In the genomic region with DNA sequence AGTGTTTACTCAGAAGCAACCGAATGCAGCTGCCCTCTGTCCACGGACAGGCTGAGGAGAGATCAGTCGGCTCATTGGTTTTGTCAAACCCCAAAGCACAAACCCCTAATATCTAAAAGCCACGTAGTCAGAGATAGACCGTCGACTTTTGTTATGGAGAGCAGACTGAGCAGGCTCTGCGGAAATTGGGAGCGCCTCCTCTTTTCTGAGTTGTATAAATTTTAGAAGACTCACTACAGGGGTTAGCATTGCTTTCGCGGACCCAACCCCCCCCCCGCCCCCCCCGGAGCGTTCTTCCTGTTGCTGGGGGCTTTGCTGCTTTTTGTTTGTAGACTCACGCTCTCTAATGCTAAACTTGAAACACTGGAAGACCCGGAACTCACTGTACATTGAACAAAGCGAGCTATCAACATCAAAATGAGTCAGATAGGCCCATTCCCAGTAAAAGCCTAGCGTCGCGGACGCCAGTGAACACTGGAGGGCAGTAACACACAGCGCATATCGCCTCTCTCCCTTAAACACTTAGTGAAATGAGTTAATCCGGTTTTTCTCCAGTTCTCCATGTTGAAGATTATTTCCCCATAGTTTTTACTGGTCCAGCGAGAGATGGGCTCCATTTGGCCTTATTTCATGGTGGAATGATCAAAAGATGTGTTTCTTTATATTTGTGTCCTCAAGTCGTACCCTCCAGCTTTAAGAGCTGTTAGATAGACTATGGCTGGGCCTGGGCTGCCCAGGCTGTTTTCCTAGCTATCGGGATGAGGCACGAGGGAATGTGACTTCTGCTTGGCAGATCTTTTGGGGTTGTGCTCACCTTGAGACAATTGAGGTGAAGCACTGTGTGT, we compare ENCODE assay signal across 10 mouse cellular contexts. TPM values are rescaled to one million over a fixed set of nuclear protein-coding genes. Genes with fewer than 3 reads are reported as not detected.
DNase-seq lines count a peak whose midpoint lies in the region; ATAC-seq and TF ChIP-seq lines count a peak whose summit lies in the region.
"Had no signal": no experiment of that assay in that cellular context is flagged by ENCODE, and none has a peak within 500 bp of the region (broad histone marks: within the 10 kb centered on the region; RNA-seq: fewer than 3 reads in every experiment).

No protein-coding gene starts in this region.

- H3K36me3 ChIP-seq in lung, embryonic 16.5 days (ENCODE audit: control insufficient read depth, insufficient read depth, low read length): no peaks in the 10 kb centered on the region

- H3K9ac ChIP-seq in lung, embryonic 16.5 days (ENCODE audit: low read length): 0 out of 2 replicates have a peak overlapping the region, but pooled peaks have one; percentile 30

- intact Hi-C loops in heart, postnatal 10 days (cut with DNase I): loop anchor here (1.0 to 2.0 kb wide), 2 partner anchors 230 to 640 kb away; no protein-coding TSS in a partner anchor

- H3K9me3 ChIP-seq in lung, embryonic 16.5 days (ENCODE audit: control insufficient read depth, low read length): no peaks in the 10 kb centered on the region

- peak; percentile 88 for ATAC-seq in lung, embryonic 16.5 days (ENCODE audit: low read depth)
- no peak for ATAC-seq in megakaryocyte, adult 5-6 weeks (ENCODE audit: poor library complexity, severe bottlenecking)

- TF ChIP-seq CTCF in lung, adult 2 months (IDR thresholded peaks at IDR 0.05; ENCODE audit: insufficient read depth, low read length): peak; percentile 84

- H3K4me1 ChIP-seq in lung, adult 2 months (ENCODE audit: control insufficient read depth, insufficient read depth, low read length): no peaks in the 10 kb centered on the region; the same call in 1 of the 2 replicates
- no peaks in the 10 kb centered on the region for H3K4me1 ChIP-seq in lung, embryonic 16.5 days (replicated peaks; ENCODE audit: control insufficient read depth, insufficient read depth, low read length)
- H3K4me1 ChIP-seq: megakaryocyte, embryonic 14.5 days had no signal

- H3K4me2 ChIP-seq in lung, embryonic 16.5 days (ENCODE audit: low read depth, low read length): peak overlapping the region; percentile 38

- TF ChIP-seq POLR2A in lung, adult 2 months (IDR thresholded peaks at IDR 0.05; ENCODE audit: borderline replicate concordance, extremely low read depth, low read depth, low read length): no peak

- no peak for DNase-seq in lung, adult 2 months
- DNase-seq in lung, adult 18-20 months: no peak
- DNase-seq in embryo, embryonic 10 days (ENCODE audit: low spot score): peak; percentile 89
- peak; percentile 9 to 54 for DNase-seq in heart, postnatal 10 days
- DNase-seq in large intestine, adult 2 months (ENCODE audit: low read depth, low spot score): peak; percentile 11
- peak; percentile 81 for DNase-seq in retina, postnatal 1 day

- no peak overlapping the region for H3K27ac ChIP-seq in lung, embryonic 16.5 days (ENCODE audit: low read length)

- no peak overlapping the region for H3K4me3 ChIP-seq in lung, adult 2 months (replicated peaks; ENCODE audit: extremely low read depth, low read depth, low read length)
- 0 out of 2 replicates have a peak overlapping the region, but pooled peaks have one; percentile 5 for H3K4me3 ChIP-seq in lung, embryonic 16.5 days (ENCODE audit: low read length)
- H3K4me3 ChIP-seq: megakaryocyte, embryonic 14.5 days had no signal

- WGBS in lung, adult 2 months: 27% methylated on average over 27 of the region's 27 CpGs
- WGBS in large intestine, adult 2 months: 26% methylated on average over 27 of the region's 27 CpGs
- WGBS in lung, embryonic 16.5 days: 20% methylated on average over 27 of the region's 27 CpGs

- H3K27me3 ChIP-seq in lung, embryonic 16.5 days (ENCODE audit: control insufficient read depth, insufficient read depth, low read depth, low read length): no peaks in the 10 kb centered on the region
- H3K27me3 ChIP-seq: megakaryocyte, embryonic 14.5 days had no signal

RNA-seq across cellular contexts. Expression of a gene that starts 42.2 kb away (rescaled TPM):
- 1.7 and 2.9 TPM in 2 replicates for polyA plus RNA-seq in lung, adult 2 months (2012; rRNA removed)
- 1 to 10 TPM; 1.0 to 1.3 TPM for total RNA-seq in heart, postnatal 10 days (2021)
- 9.6 and 12.7 TPM in 2 replicates for polyA plus RNA-seq in large intestine, adult 2 months (2012; rRNA removed)
- 6.3 TPM in 2 replicates for polyA plus RNA-seq in lung, embryonic 16.5 days (2015; fragmentation: Nextera tagmentation; extraction: Ambion mirVana)
- not detected in 2 replicates for total RNA-seq in megakaryocyte, adult 5-6 weeks (2015)
- total RNA-seq in megakaryocyte, adult 5-6 weeks (2017): not detected in 2 replicates
- total RNA-seq: MEL had no signal

Comparison
In these comparisons a context has a peak if more than half of its experiments do, and no peak if none do; other contexts are left out.
1. DNase-seq: peak in embryo, embryonic 10 days (single experiment), heart, postnatal 10 days (2 of 2), large intestine, adult 2 months (single experiment) and retina, postnatal 1 day (single experiment); none in lung, adult 2 months (single experiment) and lung, adult 18-20 months (0 of 2).